Mouse (Mus musculus) adrenal gland, adult 8-10 months (tissue): Measurements from ENCODE around the gene Ten1. TPM values are rescaled to one million over a fixed set of nuclear protein-coding genes. Genes with fewer than 3 reads are reported as not detected.

Source experiments
- DNase-seq: peaks from one replicate; pipeline ENCODE4 v3.0.0; 2022
- total RNA-seq, 4 experiments: library from RNA; stranded (reverse); gene quantifications; 2 replicates each; pipeline ENCODE4 v1.2.4; 2022

Ten1 gene
- total RNA-seq, 4 experiments from 2014 or later, result 20.4 to 26.3 (median 23.6) TPM

DNA sequence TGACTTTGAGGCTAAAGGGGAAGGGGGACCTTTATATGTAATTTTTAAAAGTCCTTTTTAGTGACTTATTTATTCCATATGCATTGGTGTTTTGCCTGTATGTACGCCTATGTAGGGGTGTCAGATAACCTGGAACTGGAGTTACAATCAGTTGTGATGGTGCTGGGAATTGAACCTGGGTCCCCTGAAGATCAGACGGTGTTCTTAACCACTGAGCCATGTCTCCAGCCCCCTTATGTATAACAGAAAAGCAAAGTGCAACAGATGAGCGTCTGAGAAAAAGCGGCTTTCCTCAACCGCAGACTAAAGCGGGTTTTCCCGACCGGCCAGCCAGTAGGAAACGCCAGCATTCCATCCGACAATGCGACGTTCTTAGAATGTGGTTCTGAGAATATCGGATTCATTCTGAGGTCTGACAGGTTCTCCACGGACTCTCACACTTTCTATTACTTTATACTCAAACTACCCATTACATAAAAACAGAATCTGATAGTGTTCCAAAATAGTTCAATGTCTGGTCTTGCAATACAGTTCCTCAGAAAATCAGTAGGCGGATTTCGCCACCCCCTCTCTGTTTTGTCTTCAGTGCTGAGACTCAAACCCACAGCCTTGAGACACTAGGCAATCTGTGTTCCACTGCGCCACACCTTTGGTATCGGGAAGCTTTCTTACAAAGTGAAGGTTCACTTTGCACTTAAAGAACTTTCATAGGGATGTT, 1.6 kb upstream of the Ten1 start:
- no peak for DNase-seq

DNA sequence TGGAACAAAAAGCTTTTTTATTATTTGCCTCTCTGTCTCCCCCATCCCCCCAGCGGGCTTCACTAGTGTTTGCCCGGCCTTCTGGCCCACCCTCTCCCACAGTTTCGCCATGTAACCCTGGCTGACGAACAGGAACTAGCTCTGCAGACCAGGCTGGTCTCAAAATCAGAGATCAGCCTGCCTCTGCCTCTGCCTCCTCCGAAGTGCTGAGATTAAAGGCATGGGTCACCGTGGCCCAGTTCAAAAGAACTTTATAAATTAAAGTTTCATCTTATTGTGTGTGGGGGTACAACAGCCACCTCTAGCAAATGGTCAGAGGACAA, 1.1 kb upstream of the Ten1 start:
- DNase-seq, result no peak

DNA sequence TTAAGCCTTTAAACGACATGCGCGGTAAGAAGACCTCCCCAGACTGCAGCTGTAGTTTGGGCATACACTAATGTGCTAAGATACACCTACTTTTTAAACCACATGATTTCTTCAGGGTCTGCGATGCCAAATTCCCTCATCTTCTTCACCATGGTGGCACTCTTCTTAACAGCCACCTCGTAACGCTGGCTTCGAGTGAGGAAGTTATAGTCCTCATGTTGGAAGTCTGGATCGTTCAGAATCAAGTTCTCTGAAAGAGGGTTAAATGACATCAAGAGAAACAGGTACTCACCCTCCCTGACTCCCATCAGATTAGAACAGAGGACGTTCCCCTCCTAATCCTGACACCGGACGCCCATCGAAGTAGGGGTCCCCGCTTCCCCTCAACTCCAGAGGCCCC, 523 bp upstream of the Ten1 start:
- DNase-seq, result no peak

DNA sequence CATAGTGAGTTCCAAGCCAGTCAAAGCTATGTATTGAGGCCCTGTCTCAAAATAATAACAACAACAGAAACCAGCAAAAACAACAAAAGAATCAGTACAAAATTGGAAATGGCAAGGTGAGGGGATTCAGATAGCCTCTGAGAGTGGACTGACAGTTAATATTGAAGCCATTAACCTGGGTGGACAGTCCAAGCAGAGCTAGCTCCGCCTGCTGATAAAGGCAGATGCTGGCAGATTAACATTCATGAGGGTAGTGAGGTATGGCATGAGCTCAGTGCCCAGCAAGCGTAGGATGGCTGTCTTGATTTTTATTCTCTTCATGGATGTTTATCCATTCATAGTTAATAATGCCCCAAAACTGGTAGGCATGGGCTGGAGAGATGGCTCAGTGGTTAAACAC, 2.5 kb downstream of the Ten1 start:
- no peak for DNase-seq

DNA sequence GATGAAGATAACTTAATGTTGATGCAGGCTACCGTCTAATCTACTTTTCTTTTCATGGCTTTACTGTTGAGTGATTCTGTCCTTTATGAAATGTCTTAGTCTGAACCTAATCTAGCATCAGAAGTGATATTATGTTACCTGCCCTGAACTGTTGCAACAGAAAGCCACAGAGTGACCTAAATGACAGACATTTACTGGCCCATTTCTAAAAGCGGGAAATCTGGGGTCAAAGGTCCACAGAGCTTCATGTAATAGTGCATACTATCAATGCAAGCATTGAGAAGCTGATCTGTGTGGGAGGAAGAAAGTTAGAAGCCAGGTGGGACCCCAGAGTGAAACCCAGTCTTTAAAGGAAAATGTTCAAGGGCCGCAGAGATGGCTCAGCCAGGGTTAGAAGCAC, 4.5 kb downstream of the Ten1 start:
- no peak for DNase-seq

DNA sequence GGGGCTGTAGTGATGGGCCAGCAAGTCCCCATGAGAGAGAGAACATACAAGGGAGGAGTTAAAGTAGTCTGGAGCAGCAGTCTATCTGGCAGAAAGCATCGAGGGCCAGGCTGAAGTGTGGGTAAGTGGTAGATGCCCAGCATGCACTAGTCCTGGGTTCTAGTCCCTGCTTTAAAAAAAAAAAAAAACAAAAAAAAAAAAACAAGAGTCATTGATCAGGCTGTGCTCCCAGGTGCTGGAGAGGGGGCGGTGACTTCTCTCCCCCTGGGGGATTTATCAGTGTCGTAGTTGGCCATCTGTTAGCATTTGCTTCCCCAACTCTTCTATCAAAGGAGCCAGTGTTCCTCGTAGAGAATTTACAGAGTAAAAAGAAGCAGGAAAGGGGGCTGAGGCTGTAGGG, 8.0 kb downstream of the Ten1 start:
- DNase-seq, result no peak

DNA sequence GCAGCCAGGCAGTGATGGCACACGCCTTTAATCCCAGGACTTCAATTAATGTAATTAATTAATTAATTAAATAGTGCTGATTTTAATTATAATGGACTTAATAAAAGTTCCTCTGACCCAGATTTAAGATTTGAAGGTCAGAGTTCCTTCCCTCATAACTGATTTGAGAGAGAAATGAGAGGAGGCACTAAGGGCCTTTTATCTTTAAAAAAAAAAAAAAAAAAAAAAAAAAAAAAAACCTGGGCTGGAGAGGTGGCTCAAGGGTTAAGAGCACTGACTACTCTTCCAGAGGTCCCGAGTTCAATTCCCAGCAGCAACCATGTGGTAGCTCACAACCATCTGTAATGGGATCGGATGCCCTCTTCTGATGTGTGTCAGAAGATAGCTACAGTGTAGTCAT, 10.0 kb downstream of the Ten1 start:
- no peak for DNase-seq

DNA sequence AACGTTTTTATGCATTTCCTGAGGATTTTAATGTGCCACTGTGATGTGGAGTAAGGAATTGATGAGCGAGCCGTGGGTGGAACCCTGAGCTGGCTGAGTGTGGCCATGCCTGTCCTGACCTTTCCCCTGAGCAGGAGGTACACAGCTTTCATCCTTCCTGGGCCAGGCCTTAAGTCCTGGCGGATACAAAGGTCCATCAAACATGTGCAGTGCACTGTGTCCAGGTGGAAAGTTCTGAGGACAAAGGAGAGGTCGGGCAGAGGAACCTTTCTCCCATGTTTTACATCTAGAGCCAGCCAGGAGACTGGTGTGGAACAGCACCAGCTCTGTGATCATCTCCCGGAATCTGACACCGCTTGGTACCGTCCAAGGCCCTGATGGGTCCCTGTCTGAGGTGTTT, 10.6 kb downstream of the Ten1 start:
- DNase-seq, result no peak

DNA sequence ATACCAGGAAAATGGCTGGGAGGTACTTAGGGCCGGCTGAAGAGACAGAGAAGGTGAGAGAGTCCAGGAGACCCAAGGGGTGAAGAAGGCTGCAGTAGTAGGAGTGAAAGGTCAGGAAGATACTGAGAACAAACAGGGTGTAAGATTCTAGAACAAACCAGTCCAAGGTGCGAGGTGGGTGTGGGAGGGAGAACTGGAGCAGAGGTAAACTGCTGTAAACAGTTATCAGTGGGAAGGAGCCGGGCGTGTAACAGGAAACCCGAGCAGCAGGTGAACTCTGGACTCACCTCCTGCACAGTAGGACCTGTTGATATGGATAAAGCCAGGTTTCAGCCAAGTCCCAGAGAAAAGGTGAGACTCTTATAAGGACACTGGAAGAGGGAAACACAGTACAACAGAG, 12.0 kb downstream of the Ten1 start:
- no peak for DNase-seq

DNA sequence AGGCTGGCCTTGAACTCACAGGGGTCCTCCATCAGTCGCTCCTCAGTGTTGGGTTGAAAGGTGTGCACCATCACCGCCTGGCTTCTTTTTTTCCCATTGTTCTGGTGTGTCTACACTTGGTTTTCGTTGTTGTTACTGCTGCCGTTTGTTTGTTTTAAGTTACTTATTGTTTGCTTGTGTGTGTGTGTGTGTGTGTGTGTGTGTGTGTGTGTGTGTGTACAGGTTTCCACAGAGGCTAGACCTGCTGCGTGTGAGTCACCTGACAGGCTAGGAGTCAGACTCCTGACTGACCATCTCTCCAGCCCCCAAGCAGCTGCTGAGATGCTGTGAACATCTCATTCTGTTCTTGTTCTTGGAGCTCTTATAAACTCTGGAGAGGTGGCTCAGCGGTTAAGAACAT, 14.2 kb downstream of the Ten1 start:
- no peak for DNase-seq

DNA sequence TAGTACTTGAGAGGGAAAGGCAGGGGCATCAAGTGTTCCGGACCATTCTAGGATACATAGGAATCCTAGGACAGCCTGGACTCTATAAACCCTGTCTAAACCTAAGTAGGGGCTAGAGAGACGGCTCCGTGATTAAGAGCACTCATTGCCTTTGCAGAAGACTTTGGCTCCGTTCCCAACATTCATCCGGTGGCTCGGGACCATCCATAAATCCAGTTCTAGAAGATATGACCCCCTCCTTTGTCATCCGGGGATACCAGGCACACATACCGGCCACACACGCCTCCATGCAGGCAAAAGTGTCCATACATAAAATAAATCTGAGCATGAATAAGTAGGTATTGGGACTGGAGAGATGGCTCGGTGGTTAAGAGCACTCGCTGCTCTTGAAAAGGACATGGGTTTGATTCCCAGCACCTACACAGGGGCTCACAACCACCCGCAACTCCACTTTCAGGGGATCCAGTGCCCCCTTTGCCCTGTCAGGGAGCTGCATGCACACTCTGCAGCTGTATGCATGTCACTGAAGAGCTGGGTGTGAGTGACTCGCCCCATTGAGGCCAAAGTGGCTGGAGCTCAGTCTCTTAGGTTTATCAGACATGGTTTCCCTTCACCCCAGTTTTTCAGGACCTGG, 15.3 kb downstream of the Ten1 start:
- DNase-seq, result no peak

DNA sequence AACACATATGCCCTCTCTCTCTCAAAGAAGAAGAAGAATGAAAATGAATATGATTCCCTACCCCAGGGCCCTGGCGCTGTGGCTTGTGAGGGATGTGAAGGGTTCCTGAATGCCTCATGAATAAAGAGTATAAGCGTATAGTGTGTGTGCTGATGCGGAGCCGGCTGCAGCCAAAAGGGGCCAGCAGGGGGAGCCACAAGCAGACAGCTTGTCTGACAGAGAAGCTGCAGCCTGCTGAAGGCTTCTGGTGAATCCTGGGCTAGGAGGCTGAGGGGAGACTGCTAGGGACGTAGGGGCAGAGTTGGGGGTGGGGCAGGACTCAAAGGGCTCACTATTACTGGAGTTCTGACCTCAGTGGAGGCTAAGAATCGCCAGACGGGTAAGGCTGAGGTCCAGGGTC, 16.5 kb downstream of the Ten1 start:
- DNase-seq, result no peak

DNA sequence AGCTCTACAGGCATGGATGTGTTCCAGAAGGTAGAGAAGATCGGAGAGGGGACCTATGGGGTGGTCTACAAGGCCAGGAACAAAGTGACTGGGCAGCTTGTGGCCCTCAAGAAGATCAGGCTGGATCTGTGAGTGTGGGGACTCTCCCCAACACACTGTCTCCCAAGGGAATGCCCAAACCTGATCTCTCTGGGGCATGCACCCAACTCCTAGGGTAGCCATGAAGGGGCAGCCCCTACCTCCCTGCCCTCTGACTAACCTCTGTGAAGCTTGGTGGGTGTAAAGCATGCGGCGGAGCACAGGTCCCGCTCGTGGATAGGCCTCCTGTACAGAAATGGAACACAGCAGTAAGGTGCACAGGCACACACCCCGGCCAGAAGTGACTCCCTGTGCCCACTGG, 17.3 kb downstream of the Ten1 start:
- DNase-seq, result no peak

DNA sequence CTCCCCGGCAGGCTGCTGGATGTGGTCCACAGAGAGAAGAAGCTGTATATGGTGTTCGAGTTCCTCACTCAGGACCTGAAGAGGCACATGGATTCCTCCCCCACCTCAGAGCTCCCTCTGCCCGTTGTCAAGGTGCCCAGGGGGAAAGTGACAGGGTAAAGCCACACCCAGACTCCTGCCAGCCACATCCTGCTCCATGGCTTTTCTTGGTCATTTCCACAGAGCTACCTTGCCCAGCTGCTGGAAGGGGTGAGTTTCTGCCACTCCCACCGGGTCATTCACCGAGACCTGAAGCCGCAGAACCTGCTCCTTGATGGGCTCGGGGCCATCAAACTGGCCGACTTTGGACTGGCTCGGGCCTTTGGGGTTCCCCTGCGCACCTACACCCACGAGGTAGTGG, 17.9 kb downstream of the Ten1 start:
- no peak for DNase-seq

DNA sequence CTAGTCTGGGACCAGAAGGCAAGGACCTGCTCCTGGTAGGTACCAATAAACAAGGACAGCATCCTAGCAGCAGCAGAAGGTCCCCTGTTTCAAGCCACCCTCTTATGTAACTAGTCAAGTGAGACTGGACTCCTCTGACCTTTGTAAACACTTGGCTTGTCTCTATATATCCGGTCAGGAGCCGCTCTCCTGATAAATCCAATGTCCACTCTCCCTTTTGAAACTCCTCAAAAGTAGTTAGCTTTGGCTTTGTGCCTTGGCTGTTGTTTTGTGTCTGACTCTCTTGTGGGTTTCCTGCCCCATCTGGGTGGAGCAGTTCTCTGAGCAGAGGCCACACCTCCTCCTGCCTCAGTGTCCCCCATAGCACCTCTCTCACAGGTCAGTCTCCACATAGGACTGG, 19.6 kb downstream of the Ten1 start:
- DNase-seq, result no peak

DNA sequence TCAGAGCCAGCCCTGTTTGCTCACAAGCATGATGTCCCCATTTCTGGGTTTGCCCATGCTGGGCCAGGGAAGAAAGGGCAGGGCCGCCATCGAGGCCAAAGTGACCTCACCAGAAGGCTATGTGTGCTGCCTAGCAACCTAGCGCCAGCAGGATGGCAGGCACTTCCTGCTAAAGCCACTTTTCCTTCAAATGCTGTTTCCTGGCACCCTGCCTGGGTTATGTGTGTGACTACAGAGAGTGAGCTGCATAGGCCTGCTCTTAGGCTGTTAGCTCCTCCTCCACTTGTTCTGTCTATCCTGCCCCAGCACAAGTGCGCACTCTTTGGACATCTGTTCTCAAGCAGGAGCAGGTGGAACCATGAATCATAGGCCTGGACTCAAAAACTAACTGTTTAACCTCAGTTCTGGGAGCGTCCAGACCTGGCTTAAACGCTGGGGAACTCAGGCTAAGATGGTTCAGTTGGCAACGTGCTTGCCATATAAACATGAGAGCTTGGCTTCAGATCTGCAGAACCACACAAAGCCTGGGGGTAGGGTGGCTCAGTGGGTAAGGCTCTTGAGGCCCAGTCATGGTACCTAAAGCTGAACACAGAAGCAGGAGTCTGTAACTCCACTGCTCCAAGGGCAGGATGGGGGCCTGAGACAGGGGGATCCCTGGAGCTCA, 20.2 kb downstream of the Ten1 start:
- peak; percentile 98 for DNase-seq

DNA sequence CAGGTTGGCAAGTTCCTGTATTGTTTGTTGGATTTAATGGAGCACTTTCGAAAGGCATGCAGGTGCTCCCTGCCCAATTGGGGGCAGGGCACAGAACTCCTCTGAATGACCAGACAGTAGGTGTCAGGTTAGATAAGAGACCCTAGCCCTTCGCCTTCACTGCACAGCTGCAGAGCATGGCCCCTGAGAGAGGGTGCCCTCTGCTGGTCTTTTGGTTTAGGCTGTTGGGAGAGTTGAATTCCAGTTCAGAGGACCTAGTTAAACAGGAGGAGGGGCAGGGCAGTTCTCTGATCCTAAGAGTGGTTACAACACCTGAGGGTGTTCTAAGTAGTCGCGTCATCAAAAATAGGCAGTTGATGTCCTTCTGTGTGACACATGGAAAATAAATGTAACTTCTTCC, 21.2 kb downstream of the Ten1 start:
- peak; percentile 59 for DNase-seq

DNA sequence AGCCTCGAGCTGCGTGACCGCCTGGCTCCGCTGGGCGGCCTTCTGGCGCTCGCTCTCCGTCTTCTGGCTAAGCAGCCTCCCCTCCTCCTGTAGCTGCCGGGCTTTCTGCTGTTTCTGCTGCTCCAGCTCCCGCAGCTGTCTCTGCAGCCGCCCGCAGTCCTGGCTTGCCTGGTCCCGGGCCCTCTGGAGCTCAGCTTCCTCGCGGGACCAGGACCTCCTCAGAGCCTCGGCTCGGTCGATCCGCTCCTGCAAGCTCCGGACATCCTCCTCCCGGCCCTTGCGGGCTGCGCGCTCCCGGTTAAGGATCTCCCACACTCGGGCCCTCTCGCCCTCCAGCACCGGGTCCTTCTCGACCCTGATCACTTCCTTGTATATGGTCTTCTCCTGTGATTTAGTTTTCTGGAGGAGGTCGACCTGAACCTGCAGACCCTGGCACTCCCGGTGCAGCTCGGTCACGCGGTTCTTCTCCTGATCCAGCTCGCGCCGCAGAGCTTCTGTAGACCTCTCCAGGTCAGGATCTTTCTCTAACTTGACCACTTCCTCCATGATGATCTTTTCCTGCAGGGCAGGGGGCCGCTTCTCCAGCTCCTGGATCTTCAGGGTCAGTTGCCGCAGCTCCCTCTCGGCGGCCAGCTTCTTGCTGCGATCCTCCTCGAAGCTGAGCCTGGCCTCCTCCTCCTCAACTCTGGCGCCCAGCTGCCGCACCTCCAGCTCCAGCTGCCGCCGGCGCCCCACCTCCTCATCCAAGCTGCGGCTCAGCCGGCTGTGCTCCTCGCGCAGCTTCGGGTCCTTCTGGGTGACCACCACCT, 23.5 kb downstream of the Ten1 start:
- no peak for DNase-seq

DNA sequence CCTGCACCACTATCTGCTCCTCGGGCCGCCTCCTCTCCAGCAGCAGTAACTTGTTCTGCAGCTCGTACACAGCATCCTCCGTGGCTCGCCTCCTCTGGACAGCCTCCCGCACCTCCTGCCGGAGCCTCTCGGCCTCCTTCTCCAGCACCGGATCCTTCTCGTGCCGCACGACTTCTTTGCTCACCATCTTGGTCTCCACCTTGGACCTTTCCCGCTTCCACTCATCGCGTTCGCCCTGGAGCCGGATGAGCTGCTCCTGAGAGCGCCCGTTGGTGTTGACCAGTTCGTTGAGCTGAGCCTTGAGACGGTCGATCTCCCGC, 24.0 kb downstream of the Ten1 start:
- no peak for DNase-seq

DNA sequence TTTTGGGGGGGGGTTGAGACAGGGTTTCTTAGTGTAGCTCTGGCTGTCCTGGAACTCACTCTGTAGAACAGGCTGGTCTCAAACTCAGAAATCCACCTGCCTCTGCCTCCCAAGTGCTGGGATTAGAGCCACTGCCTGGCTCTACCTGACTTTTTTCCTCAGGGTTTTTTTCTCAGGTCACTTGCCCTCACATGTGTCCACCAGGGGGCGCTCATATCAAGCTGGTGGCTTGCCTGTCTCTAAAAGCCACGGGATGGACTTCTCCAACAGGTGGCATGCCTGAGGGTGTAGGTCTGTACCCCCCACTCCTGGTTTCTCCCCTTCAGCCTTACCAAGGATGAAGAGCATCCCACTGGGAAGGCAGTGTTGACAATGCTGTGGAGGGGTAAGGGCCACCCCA, 27.8 kb downstream of the Ten1 start:
- DNase-seq, result no peak

DNA sequence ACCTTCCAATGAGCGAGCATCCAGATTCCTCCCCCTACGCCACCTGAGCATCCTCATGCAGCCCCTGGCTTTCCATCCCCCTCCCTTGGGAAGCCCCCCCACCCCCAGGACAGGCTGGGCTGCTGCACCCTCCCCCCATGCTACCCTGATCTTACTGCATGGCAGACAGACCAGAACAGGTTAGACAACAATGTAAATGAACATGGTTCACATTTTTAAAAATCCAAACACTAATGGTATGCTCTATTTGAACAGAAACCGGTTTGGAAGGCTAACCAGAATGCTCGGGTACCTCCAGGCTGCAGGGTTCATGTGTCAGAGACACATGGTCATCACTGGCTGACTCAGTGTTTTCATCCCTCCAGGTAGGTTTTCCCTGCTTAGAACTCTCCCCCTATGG, 30.0 kb downstream of the Ten1 start:
- no peak for DNase-seq

DNA sequence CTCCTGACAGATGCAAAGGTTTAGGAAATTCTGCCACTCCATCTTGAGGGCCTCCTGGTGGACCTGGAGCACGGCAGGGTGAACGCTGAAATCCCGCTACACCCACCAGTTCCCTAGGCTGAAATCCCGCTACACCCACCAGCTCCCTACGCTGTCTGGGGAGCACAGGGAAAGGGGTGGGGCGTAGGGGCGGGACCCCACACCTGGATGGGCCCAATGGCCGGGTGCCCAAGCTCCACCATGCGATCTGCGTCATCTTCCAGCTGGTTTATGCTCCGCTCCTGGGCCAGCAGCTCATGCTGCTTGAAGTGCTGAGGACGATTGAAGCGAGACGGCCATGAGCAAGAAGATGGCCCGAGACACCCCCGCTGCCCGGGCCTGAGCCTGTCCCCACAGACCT, 33.8 kb downstream of the Ten1 start:
- DNase-seq, result no peak

DNA sequence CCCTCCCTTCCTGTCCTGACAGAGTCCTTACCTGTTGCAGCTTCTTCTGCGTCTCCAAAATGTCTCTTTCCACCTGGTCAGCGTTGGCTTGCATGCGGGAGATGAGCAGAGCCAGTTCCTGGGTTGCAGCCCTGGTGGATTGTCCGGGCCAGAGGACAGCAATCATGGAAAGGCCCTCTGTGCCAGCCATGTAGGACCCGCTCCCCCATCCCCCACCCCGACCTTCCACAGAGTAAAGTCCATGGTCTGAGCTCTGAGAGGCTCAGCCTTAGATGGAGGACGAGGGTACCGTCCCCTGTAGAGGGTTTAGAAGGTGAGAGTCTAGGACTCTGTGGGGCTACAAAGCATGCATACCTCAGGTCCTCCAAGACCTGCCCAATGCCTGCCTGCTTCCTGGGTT, 36.2 kb downstream of the Ten1 start:
- DNase-seq, result no peak
